Comparison of ENCODE assay signal across 24 mouse cellular contexts in genomic region chr6:122385724-122386123, GRCm38 (mm10). TPM values are rescaled to one million over a fixed set of nuclear protein-coding genes. Genes with fewer than 3 reads are reported as not detected.
DNase-seq lines count a peak whose midpoint lies in the region; ATAC-seq and TF ChIP-seq lines count a peak whose summit lies in the region.
"Had no signal": no experiment of that assay in that cellular context is flagged by ENCODE, and none has a peak within 500 bp of the region (broad histone marks: within the 10 kb centered on the region; RNA-seq: fewer than 3 reads in every experiment).

No protein-coding gene starts in this region.

- H3K79me2 ChIP-seq in MEL (ENCODE audit: control insufficient read depth, insufficient read depth, low read length, poor library complexity), result no peaks in the 10 kb centered on the region

- H3K36me3 ChIP-seq in heart, embryonic 11.5 days (ENCODE audit: control insufficient read depth, insufficient read depth, low read length), result no peaks in the 10 kb centered on the region
- peaks cover 0 to 4% of the 10 kb centered on the region in 2 experiments; a peak in 2 of 4 replicates for H3K36me3 ChIP-seq in MEL (ENCODE audit: control insufficient read depth in 1 of 2, insufficient read depth in 2 of 2, low read length in 2 of 2)
- H3K36me3 ChIP-seq in embryonic facial prominence, embryonic 10.5 days (replicated peaks), result no peaks in the 10 kb centered on the region
- H3K36me3 ChIP-seq: embryonic facial prominence, embryonic 12.5 days; forebrain, embryonic 15.5 days had no signal

- no peak overlapping the region for H3K4me2 ChIP-seq in heart, embryonic 11.5 days
- H3K4me2 ChIP-seq: embryonic facial prominence, embryonic 12.5 days; forebrain, embryonic 13.5 days; forebrain, embryonic 15.5 days had no signal

- no peak for TF ChIP-seq CTCF in MEL (IDR thresholded peaks at IDR 0.05 in 2 of 3, conservative IDR thresholded peaks at IDR 0.05 in 1 of 3; ENCODE audit: control insufficient read depth in 1 of 3, insufficient read depth in 1 of 3, low read depth in 2 of 3, low read length in 3 of 3, poor library complexity in 1 of 3, severe bottlenecking in 1 of 3)
- TF ChIP-seq CTCF in layer of hippocampus, adult 2 months (conservative IDR thresholded peaks at IDR 0.05), result no peak

- H3K27me3 ChIP-seq in heart, embryonic 11.5 days (ENCODE audit: control insufficient read depth, insufficient read depth, low read length), result no peaks in the 10 kb centered on the region
- no peaks in the 10 kb centered on the region for H3K27me3 ChIP-seq in MEL (ENCODE audit: control insufficient read depth in 1 of 2, insufficient read depth in 2 of 2, low read length in 2 of 2)
- H3K27me3 ChIP-seq in embryonic facial prominence, embryonic 10.5 days (replicated peaks; ENCODE audit: low read depth, poor library complexity, severe bottlenecking), result no peaks in the 10 kb centered on the region
- H3K27me3 ChIP-seq: CH12.LX; embryonic facial prominence, embryonic 12.5 days; forebrain, embryonic 13.5 days; forebrain, embryonic 15.5 days had no signal

- peaks cover 2% of the 10 kb centered on the region; the same call in 1 of the 2 replicates for H3K4me1 ChIP-seq in heart, embryonic 11.5 days (ENCODE audit: control insufficient read depth, insufficient read depth, low read length)
- H3K4me1 ChIP-seq in MEL (ENCODE audit: control insufficient read depth in 1 of 2, insufficient read depth in 2 of 2, low read length in 2 of 2), result peaks cover 9 to 20% of the 10 kb centered on the region in 2 experiments
- H3K4me1 ChIP-seq in embryonic facial prominence, embryonic 10.5 days, result no peaks in the 10 kb centered on the region
- H3K4me1 ChIP-seq: embryonic facial prominence, embryonic 12.5 days; forebrain, embryonic 13.5 days; forebrain, embryonic 15.5 days had no signal

- no peak for TF ChIP-seq EP300 in MEL (IDR thresholded peaks at IDR 0.05; ENCODE audit: low read depth in 1 of 2, low read length in 2 of 2)

- no peak for ATAC-seq in heart, embryonic 11.5 days (replicated peaks; ENCODE audit: insufficient number of reproducible peaks, low FRiP score, low TSS enrichment)
- ATAC-seq: activated CD4-positive, CD25-positive, alpha-beta regulatory T cell, adult 4 months; CD4-positive, CD25-positive, alpha-beta regulatory T cell, adult 4 months; forebrain, embryonic 13.5 days; forebrain, embryonic 15.5 days; forebrain, postnatal 0 days; Patski had no signal

- no peaks in the 10 kb centered on the region for H3K9me3 ChIP-seq in heart, embryonic 11.5 days (replicated peaks; ENCODE audit: control insufficient read depth, low read length)
- no peaks in the 10 kb centered on the region for H3K9me3 ChIP-seq in MEL (replicated peaks; ENCODE audit: insufficient read depth, low read length)
- H3K9me3 ChIP-seq in embryonic facial prominence, embryonic 10.5 days, result no peaks in the 10 kb centered on the region
- H3K9me3 ChIP-seq: embryonic facial prominence, embryonic 12.5 days; forebrain, embryonic 13.5 days; forebrain, embryonic 15.5 days; G1E had no signal

- H3K4me3 ChIP-seq in heart, embryonic 11.5 days (ENCODE audit: low read depth, low read length), result no peak overlapping the region
- H3K4me3 ChIP-seq in MEL (ENCODE audit: control insufficient read depth in 1 of 2, insufficient read depth in 1 of 2, low read depth in 2 of 2, low read length in 2 of 2), result peak overlapping the region; percentile 14 to 51
- H3K4me3 ChIP-seq in embryonic facial prominence, embryonic 10.5 days, result no peak overlapping the region
- no peak overlapping the region for H3K4me3 ChIP-seq in layer of hippocampus, adult 2 months
- H3K4me3 ChIP-seq: embryonic facial prominence, embryonic 12.5 days; forebrain, embryonic 13.5 days; forebrain, embryonic 15.5 days had no signal

- H3K27ac ChIP-seq in heart, embryonic 11.5 days (ENCODE audit: low read depth, low read length), result no peak overlapping the region
- peak overlapping the region; percentile 37 for H3K27ac ChIP-seq in MEL (ENCODE audit: control insufficient read depth, low read depth, low read length)
- peak overlapping the region; percentile 44; the same call in 1 of the 2 replicates for H3K27ac ChIP-seq in embryonic facial prominence, embryonic 10.5 days (replicated peaks)
- H3K27ac ChIP-seq in layer of hippocampus, adult 2 months, result no peak overlapping the region
- H3K27ac ChIP-seq: embryonic facial prominence, embryonic 12.5 days; forebrain, embryonic 13.5 days; forebrain, embryonic 15.5 days had no signal

- H3K9ac ChIP-seq in heart, embryonic 11.5 days (ENCODE audit: low read depth, low read length), result no peak overlapping the region
- peak overlapping the region; percentile 54 for H3K9ac ChIP-seq in MEL (ENCODE audit: control insufficient read depth, low read depth, low read length, poor library complexity, severe bottlenecking)
- H3K9ac ChIP-seq: embryonic facial prominence, embryonic 12.5 days; forebrain, embryonic 13.5 days; forebrain, embryonic 15.5 days; forebrain, postnatal 0 days had no signal

- peak; percentile 72 for DNase-seq in heart, adult 11 months
- DNase-seq in MEL (ENCODE audit: low read depth, low spot score), result peak; percentile 45
- DNase-seq in embryonic facial prominence, embryonic 10.5 days (ENCODE audit: low spot score), result no peak
- no peak for DNase-seq in layer of hippocampus, adult 2 months (ENCODE audit: low spot score in 2 of 2)
- DNase-seq: adrenal gland, adult 8-10 months; adrenal gland, postnatal 14 days; adrenal gland, postnatal 36 days; B cell, adult 2 months; cerebellum, adult 18-20 months; cerebellum, adult 8-10 months; cerebellum, adult 9-11 months; cerebellum, postnatal 14 days; cerebellum, postnatal 36 days; embryo, embryonic 11 days; forebrain, postnatal 0 days had no signal

- TF ChIP-seq POLR2A in MEL (IDR thresholded peaks at IDR 0.05; ENCODE audit: control insufficient read depth in 1 of 2, insufficient read depth in 1 of 2, low read depth in 1 of 2, low read length in 2 of 2, poor library complexity in 1 of 2), result peak in 1 of 2 experiments; percentile 43; a peak in 2 of 4 replicates

- 58% methylated on average over 5 of the region's 5 CpGs for WGBS in heart, embryonic 11.5 days (ENCODE audit: insufficient replicate concordance)
- WGBS in embryonic facial prominence, embryonic 10.5 days, result 67% methylated on average over 5 of the region's 5 CpGs

- no peak for TF ChIP-seq RAD21 in MEL (IDR thresholded peaks at IDR 0.05; ENCODE audit: low read depth, low read length)

TF ChIP-seq in MEL, 35 proteins besides CTCF, POLR2A, EP300 and RAD21:
- TF ChIP-seq NRF1 (IDR thresholded peaks at IDR 0.05; ENCODE audit: insufficient read depth, low read depth, low read length, poor library complexity, severe bottlenecking), result no peak
- TF ChIP-seq MAZ (IDR thresholded peaks at IDR 0.05; ENCODE audit: low read depth, low read length), result no peak
- TF ChIP-seq E2F4 (IDR thresholded peaks at IDR 0.05; ENCODE audit: borderline replicate concordance, low read depth, low read length), result no peak
- TF ChIP-seq USF1 (IDR thresholded peaks at IDR 0.05; ENCODE audit: low read depth, low read length), result 0 out of 2 replicates have a peak, but pooled peaks have one; percentile 10
- TF ChIP-seq POLR2AphosphoS5 (IDR thresholded peaks at IDR 0.05; ENCODE audit: borderline replicate concordance, low read depth, low read length), result 0 out of 2 replicates have a peak, but pooled peaks have one; percentile 69
- TF ChIP-seq ETS1 (IDR thresholded peaks at IDR 0.05; ENCODE audit: low read depth, low read length), result no peak
- TF ChIP-seq MXI1 (IDR thresholded peaks at IDR 0.05; ENCODE audit: low read depth, low read length), result no peak
- 0 out of 2 replicates have a peak, but pooled peaks have one; percentile 10 for TF ChIP-seq TBP (IDR thresholded peaks at IDR 0.05; ENCODE audit: low read depth, low read length)

RNA-seq across cellular contexts. Expression of gene Phc1, which starts 45.4 kb away (rescaled TPM):
- polyA plus RNA-seq in heart, embryonic 11.5 days (2014; fragmentation: Nextera tagmentation; extraction: Ambion mirVana), result 15.7 and 17.1 TPM in 2 replicates
- 4.6 and 7.6 TPM in 2 replicates for total RNA-seq in MEL (2012; rRNA removed)
- 10 to 100 TPM in 1 of 2 experiments, not detected in 1; 35.9 TPM for polyA plus RNA-seq in MEL (2012; ENCODE audit: insufficient read depth in 1 of 2, insufficient read length in 2 of 2, low read depth in 1 of 2, low replicate concordance in 2 of 2, missing spikeins in 1 of 2)
- polyA plus RNA-seq in embryonic facial prominence, embryonic 10.5 days (2016; fragmentation: Nextera tagmentation; extraction: Ambion mirVana), result 28.9 and 29.5 TPM in 2 replicates
- total RNA-seq in layer of hippocampus, adult 2 months (2021), result 10 to 100 TPM; 63.7 to 71.1 TPM

Comparison
In these comparisons a context has a peak if more than half of its experiments do, and no peak if none do; other contexts are left out.
1. DNase-seq: peak in heart, adult 11 months (single experiment) and MEL (single experiment); none in embryonic facial prominence, embryonic 10.5 days (single experiment) and layer of hippocampus, adult 2 months (0 of 2).
2. H3K27ac ChIP-seq: peak in MEL (single experiment) and embryonic facial prominence, embryonic 10.5 days (single experiment); none in heart, embryonic 11.5 days (single experiment) and layer of hippocampus, adult 2 months (single experiment).
3. H3K4me3 ChIP-seq: peak in MEL (2 of 2); none in heart, embryonic 11.5 days (single experiment), embryonic facial prominence, embryonic 10.5 days (single experiment) and layer of hippocampus, adult 2 months (single experiment).